Mouse (Mus musculus): ENCODE measurements around the gene Paqr9.

Gene Paqr9

GRCm38 (mm10) chr9:95559059-95559935, at the start of gene Paqr9:
TSS of gene Paqr9 (plus strand) at chr9:95559657.
- DNase-seq: peak; percentile 75 to 89

GRCm38 (mm10) chr9:95510693-95511404, 48.6 kb upstream of the Paqr9 start:
- no peak for DNase-seq

- DNase-seq: peak; percentile 98 to 99
Observed at GRCm38 (mm10) chr9:95511472-95512330, 47.8 kb upstream of the Paqr9 start, which contains the start of gene U2surp. TSS of gene U2surp (minus strand) at chr9:95511996.

- DNase-seq: no peak
Observed at GRCm38 (mm10) chr9:95512331-95513030, 47.0 kb upstream of the Paqr9 start.

GRCm38 (mm10) chr9:95513776-95514175, 45.7 kb upstream of the Paqr9 start:
- no peak for DNase-seq

GRCm38 (mm10) chr9:95514361-95514760, 45.1 kb upstream of the Paqr9 start:
- peak in 1 of 2 experiments; percentile 22 for DNase-seq

GRCm38 (mm10) chr9:95520563-95520962, 38.9 kb upstream of the Paqr9 start:
- no peak for DNase-seq

GRCm38 (mm10) chr9:95521031-95521430, 38.4 kb upstream of the Paqr9 start:
- DNase-seq: no peak

GRCm38 (mm10) chr9:95521566-95521965, 37.9 kb upstream of the Paqr9 start:
- peak; percentile 38 to 65 for DNase-seq

GRCm38 (mm10) chr9:95522561-95522960, 36.9 kb upstream of the Paqr9 start:
- no peak for DNase-seq

- no peak for DNase-seq
Observed at GRCm38 (mm10) chr9:95525376-95525775, 34.1 kb upstream of the Paqr9 start.

- DNase-seq: peak; percentile 41 to 66
Observed at GRCm38 (mm10) chr9:95525961-95526360, 33.5 kb upstream of the Paqr9 start.

- no peak for DNase-seq
Observed at GRCm38 (mm10) chr9:95527676-95528075, 31.8 kb upstream of the Paqr9 start.

GRCm38 (mm10) chr9:95531144-95531543, 28.3 kb upstream of the Paqr9 start:
- no peak for DNase-seq

GRCm38 (mm10) chr9:95533817-95534216, 25.6 kb upstream of the Paqr9 start:
- DNase-seq: no peak

- DNase-seq: peak in 1 of 2 experiments; percentile 60
Observed at GRCm38 (mm10) chr9:95539176-95539800, 20.2 kb upstream of the Paqr9 start.

- DNase-seq: peak; percentile 51 to 72
Observed at GRCm38 (mm10) chr9:95540487-95540886, 19.0 kb upstream of the Paqr9 start.

GRCm38 (mm10) chr9:95541208-95541607, 18.2 kb upstream of the Paqr9 start:
- no peak for DNase-seq

GRCm38 (mm10) chr9:95541650-95542432, 17.6 kb upstream of the Paqr9 start:
- peak; percentile 59 to 83 for DNase-seq

- no peak for DNase-seq
Observed at GRCm38 (mm10) chr9:95542475-95542874, 17.0 kb upstream of the Paqr9 start.

GRCm38 (mm10) chr9:95544598-95544997, 14.9 kb upstream of the Paqr9 start:
- DNase-seq: no peak
